Mouse (Mus musculus): ENCODE measurements at regions not wholly inside any gene's neighbourhood (a gene's known extent, or its start where the extent isn't known, plus 50 kb on each side); places are given as distances from the start of the nearest gene placed in this dataset.

DNA sequence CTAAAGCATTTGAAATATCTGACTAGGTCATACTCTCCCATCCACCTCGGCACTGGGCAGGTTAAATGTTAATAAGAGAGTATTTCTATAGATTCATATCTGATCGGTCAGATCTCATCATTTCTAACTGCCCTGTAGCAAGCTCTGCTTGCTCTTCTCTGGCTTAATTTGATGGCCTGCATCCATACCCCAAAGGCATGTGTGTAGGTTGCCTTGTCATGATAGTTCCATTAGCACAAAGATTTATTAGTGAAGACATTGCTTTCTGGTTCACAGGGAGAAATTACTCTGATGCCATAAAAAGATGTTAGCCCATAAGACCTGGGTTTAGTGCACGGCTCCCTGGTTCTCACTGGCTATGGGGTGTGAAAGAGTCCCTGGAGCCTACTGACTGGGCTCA, 232.3 kb downstream of the Lpin1 start:
- no peak overlapping the region for H3K4me3 ChIP-seq (ENCODE audit: control insufficient read depth, low read depth, low read length)
- H3K27ac ChIP-seq (ENCODE audit: control insufficient read depth, insufficient read depth, low read depth, low read length) = no peak overlapping the region
- no peaks in the 10 kb centered on the region for H3K4me1 ChIP-seq (ENCODE audit: control insufficient read depth, insufficient read depth, low read length)
- H3K27me3 ChIP-seq (ENCODE audit: control insufficient read depth, insufficient read depth, low read length) = no peaks in the 10 kb centered on the region
- H3K36me3 ChIP-seq (ENCODE audit: control insufficient read depth, insufficient read depth, low read length) = no peaks in the 10 kb centered on the region
- TF ChIP-seq POLR2A (IDR thresholded peaks at IDR 0.05; ENCODE audit: control insufficient read depth, low read depth, low read length) (no peak), CTCF (IDR thresholded peaks at IDR 0.05; ENCODE audit: control insufficient read depth, insufficient read depth, insufficient replicate concordance, low read depth, low read length) (no peak)

DNA sequence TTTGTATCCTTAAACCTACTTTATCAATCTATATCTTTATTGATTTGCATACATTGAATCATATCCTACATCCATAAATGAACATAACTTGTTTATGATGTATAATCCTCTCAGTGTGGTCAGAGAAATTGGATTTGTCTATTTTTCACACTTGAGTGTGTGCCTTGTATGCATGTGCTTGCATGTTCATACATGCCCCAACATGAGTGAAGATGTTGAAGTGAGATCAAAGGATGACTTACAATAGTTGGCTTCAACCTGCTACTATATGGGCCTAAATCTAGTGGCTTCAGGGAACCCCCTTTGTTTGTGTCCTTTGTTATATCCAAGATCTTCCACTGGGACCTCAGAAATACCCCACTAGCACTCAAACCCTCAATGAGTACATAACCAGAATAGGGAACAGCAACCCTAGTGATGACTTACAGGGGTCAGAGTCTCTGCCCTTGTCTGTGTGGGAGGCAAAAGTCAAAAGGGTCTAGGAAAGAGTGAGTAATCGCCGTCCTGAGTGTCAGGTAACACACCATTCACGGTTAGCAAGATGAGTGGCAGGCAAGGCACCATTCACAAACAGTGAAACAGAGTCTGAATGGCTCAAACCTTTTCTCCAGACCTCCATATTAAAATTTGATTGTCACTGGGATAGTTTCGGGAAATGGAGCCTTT, 236.3 kb downstream of the Lpin1 start:
- H3K4me1 ChIP-seq (ENCODE audit: control insufficient read depth, insufficient read depth, low read length) = no peaks in the 10 kb centered on the region
- H3K36me3 ChIP-seq (ENCODE audit: control insufficient read depth, insufficient read depth, low read length) = no peaks in the 10 kb centered on the region
- no peak for TF ChIP-seq POLR2A (IDR thresholded peaks at IDR 0.05; ENCODE audit: control insufficient read depth, low read depth, low read length)
- TF ChIP-seq CTCF (IDR thresholded peaks at IDR 0.05; ENCODE audit: control insufficient read depth, insufficient read depth, insufficient replicate concordance, low read depth, low read length) = no peak
- H3K4me3 ChIP-seq (ENCODE audit: control insufficient read depth, low read depth, low read length) = no peak overlapping the region
- H3K27ac ChIP-seq (ENCODE audit: control insufficient read depth, insufficient read depth, low read depth, low read length) = no peak overlapping the region
- H3K27me3 ChIP-seq (ENCODE audit: control insufficient read depth, insufficient read depth, low read length) = no peaks in the 10 kb centered on the region

DNA sequence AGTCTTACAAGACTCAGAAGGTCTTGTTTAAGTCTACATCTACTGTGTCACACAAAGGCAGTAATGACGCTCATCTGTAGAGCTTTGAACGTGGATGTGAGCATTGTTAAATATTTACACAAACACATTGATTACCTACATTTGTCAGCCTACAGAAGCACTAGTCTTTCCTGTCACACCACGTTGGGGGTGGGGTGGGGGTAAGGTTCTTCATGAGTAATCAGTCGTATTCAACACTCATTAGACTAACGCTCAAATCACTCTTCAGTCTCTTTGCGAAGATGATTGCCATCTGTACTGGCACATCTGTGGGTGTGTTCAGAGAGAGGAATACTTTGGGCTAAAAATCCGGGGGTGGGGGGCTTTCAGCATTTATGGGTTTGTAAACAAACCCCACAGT, 240.7 kb downstream of the Lpin1 start:
- no peaks in the 10 kb centered on the region for H3K27me3 ChIP-seq (ENCODE audit: control insufficient read depth, insufficient read depth, low read length)
- H3K4me3 ChIP-seq (ENCODE audit: control insufficient read depth, low read depth, low read length) = no peak overlapping the region
- no peak overlapping the region for H3K27ac ChIP-seq (ENCODE audit: control insufficient read depth, insufficient read depth, low read depth, low read length)
- no peaks in the 10 kb centered on the region for H3K36me3 ChIP-seq (ENCODE audit: control insufficient read depth, insufficient read depth, low read length)
- H3K4me1 ChIP-seq (ENCODE audit: control insufficient read depth, insufficient read depth, low read length) = no peaks in the 10 kb centered on the region
- no peak for TF ChIP-seq CTCF (IDR thresholded peaks at IDR 0.05; ENCODE audit: control insufficient read depth, insufficient read depth, insufficient replicate concordance, low read depth, low read length)
- TF ChIP-seq POLR2A (IDR thresholded peaks at IDR 0.05; ENCODE audit: control insufficient read depth, low read depth, low read length) = no peak

DNA sequence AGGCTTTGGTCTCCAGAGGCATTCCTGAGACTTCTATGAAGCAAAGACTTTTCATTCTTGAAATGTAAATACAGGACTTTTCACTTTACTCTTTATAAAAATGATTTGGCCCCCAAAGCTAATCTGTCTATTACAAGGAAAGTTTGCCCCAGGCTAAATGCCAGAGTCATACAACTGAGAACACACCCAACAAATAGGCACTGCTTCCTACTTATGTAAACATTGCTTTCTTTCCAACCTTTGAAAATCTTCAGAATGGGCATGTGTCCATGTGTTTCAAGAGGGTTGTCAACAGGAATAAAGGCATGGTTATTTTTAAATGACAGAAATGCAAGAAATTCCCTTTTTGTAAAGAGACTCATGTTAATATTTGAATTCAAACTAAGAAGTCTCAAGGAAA, 248.4 kb downstream of the Lpin1 start:
- Histone ChIP-seq H3K4me3 (ENCODE audit: control insufficient read depth, low read depth, low read length) (no peak overlapping the region), H3K27ac (ENCODE audit: control insufficient read depth, insufficient read depth, low read depth, low read length) (no peak overlapping the region), H3K36me3 (ENCODE audit: control insufficient read depth, insufficient read depth, low read length) (no peaks in the 10 kb centered on the region), H3K27me3 (ENCODE audit: control insufficient read depth, insufficient read depth, low read length) (no peaks in the 10 kb centered on the region), H3K4me1 (ENCODE audit: control insufficient read depth, insufficient read depth, low read length) (no peaks in the 10 kb centered on the region)
- no peak for TF ChIP-seq CTCF (IDR thresholded peaks at IDR 0.05; ENCODE audit: control insufficient read depth, insufficient read depth, insufficient replicate concordance, low read depth, low read length)
- TF ChIP-seq POLR2A (IDR thresholded peaks at IDR 0.05; ENCODE audit: control insufficient read depth, low read depth, low read length) = no peak

DNA sequence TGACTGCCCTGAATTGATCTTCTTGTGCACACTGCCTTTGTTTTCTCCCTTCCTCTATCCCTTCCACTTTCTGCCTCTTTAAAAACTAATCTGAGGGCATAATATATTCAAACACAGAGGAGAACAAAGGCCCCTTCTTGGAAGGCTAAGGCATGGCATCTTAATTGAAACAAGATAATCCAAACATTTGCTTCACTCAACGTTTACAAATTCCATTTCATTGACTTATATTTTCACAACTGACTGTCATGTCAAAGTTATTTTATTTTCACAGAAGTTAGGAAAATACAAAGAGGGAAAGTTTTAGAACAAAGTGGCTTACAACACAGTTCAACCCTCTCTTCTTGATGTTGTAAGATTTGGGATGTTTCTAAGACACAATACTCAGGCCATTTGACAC, 251.9 kb downstream of the Lpin1 start:
- no peaks in the 10 kb centered on the region for H3K36me3 ChIP-seq (ENCODE audit: control insufficient read depth, insufficient read depth, low read length)
- TF ChIP-seq CTCF (IDR thresholded peaks at IDR 0.05; ENCODE audit: control insufficient read depth, insufficient read depth, insufficient replicate concordance, low read depth, low read length) (no peak), POLR2A (IDR thresholded peaks at IDR 0.05; ENCODE audit: control insufficient read depth, low read depth, low read length) (no peak)
- no peak overlapping the region for H3K27ac ChIP-seq (ENCODE audit: control insufficient read depth, insufficient read depth, low read depth, low read length)
- no peaks in the 10 kb centered on the region for H3K27me3 ChIP-seq (ENCODE audit: control insufficient read depth, insufficient read depth, low read length)
- no peaks in the 10 kb centered on the region for H3K4me1 ChIP-seq (ENCODE audit: control insufficient read depth, insufficient read depth, low read length)
- H3K4me3 ChIP-seq (ENCODE audit: control insufficient read depth, low read depth, low read length) = no peak overlapping the region

DNA sequence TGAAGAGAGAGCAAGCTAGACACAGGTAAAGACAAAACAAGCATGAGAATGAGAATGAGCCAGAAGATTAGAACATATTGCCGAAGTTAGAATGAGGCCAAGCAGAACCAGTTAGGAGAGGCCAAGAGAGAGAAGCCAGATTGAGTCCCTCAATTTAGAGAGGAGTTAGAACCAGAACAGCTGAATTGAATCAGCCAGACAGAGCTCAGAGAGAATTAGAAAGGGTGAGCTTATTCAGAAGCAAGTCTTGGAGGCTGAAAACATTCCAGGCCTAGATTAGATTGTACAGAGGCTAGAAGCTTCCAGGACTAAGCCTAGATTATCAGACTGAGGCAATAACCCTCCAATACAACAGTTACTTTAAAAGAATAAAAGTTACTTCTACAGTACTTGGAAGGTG, 256.1 kb downstream of the Lpin1 start:
- Histone ChIP-seq H3K27me3 (ENCODE audit: control insufficient read depth, insufficient read depth, low read length) (no peaks in the 10 kb centered on the region), H3K4me3 (ENCODE audit: control insufficient read depth, low read depth, low read length) (no peak overlapping the region), H3K4me1 (ENCODE audit: control insufficient read depth, insufficient read depth, low read length) (no peaks in the 10 kb centered on the region), H3K27ac (ENCODE audit: control insufficient read depth, insufficient read depth, low read depth, low read length) (no peak overlapping the region), H3K36me3 (ENCODE audit: control insufficient read depth, insufficient read depth, low read length) (no peaks in the 10 kb centered on the region)
- TF ChIP-seq CTCF (IDR thresholded peaks at IDR 0.05; ENCODE audit: control insufficient read depth, insufficient read depth, insufficient replicate concordance, low read depth, low read length) (no peak), POLR2A (IDR thresholded peaks at IDR 0.05; ENCODE audit: control insufficient read depth, low read depth, low read length) (no peak)

DNA sequence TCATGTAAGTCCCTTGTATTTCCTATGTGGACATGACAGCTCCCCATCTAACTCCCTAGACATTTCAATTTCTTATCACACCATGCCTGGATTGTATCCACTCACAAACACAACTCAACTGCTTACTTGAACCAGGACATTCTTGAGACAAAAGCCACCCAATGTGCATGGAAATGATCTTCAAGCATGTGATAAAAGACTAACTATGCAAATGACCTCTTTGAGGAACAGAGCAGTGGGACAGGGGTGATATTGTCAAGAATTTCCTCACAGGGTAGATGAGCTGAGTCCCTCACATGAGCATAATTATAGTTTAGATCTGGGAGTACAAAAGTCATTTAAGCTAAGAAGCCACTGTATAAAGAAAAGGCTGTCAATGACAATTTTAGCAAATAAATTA, 259.0 kb downstream of the Lpin1 start:
- TF ChIP-seq CTCF (IDR thresholded peaks at IDR 0.05; ENCODE audit: control insufficient read depth, insufficient read depth, insufficient replicate concordance, low read depth, low read length) = no peak
- TF ChIP-seq POLR2A (IDR thresholded peaks at IDR 0.05; ENCODE audit: control insufficient read depth, low read depth, low read length) = no peak
- Histone ChIP-seq H3K4me3 (ENCODE audit: control insufficient read depth, low read depth, low read length) (no peak overlapping the region), H3K27me3 (ENCODE audit: control insufficient read depth, insufficient read depth, low read length) (no peaks in the 10 kb centered on the region), H3K4me1 (ENCODE audit: control insufficient read depth, insufficient read depth, low read length) (no peaks in the 10 kb centered on the region), H3K27ac (ENCODE audit: control insufficient read depth, insufficient read depth, low read depth, low read length) (no peak overlapping the region), H3K36me3 (ENCODE audit: control insufficient read depth, insufficient read depth, low read length) (no peaks in the 10 kb centered on the region)

DNA sequence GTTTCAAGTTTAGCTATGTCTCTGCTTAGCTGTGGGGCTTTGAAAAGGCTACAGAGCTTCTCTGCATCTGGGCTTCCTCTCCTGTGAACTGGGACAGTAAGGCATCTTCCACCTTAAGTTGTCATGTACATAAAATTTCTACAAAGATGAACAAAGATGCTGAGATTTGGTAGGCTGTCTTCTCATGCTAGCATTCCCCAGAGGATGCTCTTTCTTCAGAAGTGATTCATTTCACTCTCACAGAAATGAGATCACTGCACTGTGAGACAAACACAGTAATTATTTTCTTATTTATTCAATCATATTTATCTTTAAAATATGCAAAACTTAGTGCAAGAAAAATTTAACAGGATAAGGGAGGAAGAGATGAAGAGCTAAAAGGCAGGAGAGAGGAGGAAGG, 261.5 kb downstream of the Lpin1 start:
- Histone ChIP-seq H3K36me3 (ENCODE audit: control insufficient read depth, insufficient read depth, low read length) (no peaks in the 10 kb centered on the region), H3K27me3 (ENCODE audit: control insufficient read depth, insufficient read depth, low read length) (no peaks in the 10 kb centered on the region), H3K4me1 (ENCODE audit: control insufficient read depth, insufficient read depth, low read length) (no peaks in the 10 kb centered on the region), H3K27ac (ENCODE audit: control insufficient read depth, insufficient read depth, low read depth, low read length) (no peak overlapping the region), H3K4me3 (ENCODE audit: control insufficient read depth, low read depth, low read length) (no peak overlapping the region)
- TF ChIP-seq CTCF (IDR thresholded peaks at IDR 0.05; ENCODE audit: control insufficient read depth, insufficient read depth, insufficient replicate concordance, low read depth, low read length) = no peak
- TF ChIP-seq POLR2A (IDR thresholded peaks at IDR 0.05; ENCODE audit: control insufficient read depth, low read depth, low read length) = no peak
